Mouse (Mus musculus) hindbrain, embryonic 11.5 days (tissue): ENCODE data around the gene Mad2l2. TPM values are rescaled to one million over a fixed set of nuclear protein-coding genes. Genes with fewer than 3 reads are reported as not detected.

Experiments
- ATAC-seq: fragments of 200-750 bp; cut with Nextera tagmentation; 2 replicates; pipeline ENCODE4 v1.8.0; 2017; ENCODE audit warnings: mild to moderate bottlenecking, moderate TSS enrichment, moderate library complexity; ENCODE audit not compliant: low FRiP score
- DNase-seq: peaks from one replicate; pipeline ENCODE4 v3.0.0-alpha.2; 2015; ENCODE audit warnings: low spot score
- H3K27ac ChIP-seq: fragments of 300-500 bp; sonication (generic); 2 replicates; pipeline ENCODE4 v1.5.1; 2014; ENCODE audit warnings: mild to moderate bottlenecking, low read depth, low read length
- H3K27me3 ChIP-seq: fragments of 300-500 bp; sonication (generic); 2 replicates; pipeline ENCODE4 v1.6.1; 2014; ENCODE audit warnings: mild to moderate bottlenecking, low read length, moderate library complexity, mixed read lengths; ENCODE audit not compliant: control insufficient read depth, insufficient read depth
- H3K36me3 ChIP-seq: fragments of 300-500 bp; sonication (generic); 2 replicates; pipeline ENCODE4 v1.6.1; 2014; ENCODE audit warnings: mild to moderate bottlenecking, low read length, moderate library complexity, mixed read lengths; ENCODE audit not compliant: control insufficient read depth, insufficient read depth
- H3K4me1 ChIP-seq: fragments of 300-500 bp; sonication (generic); replicated peaks from 2 replicates; pipeline ENCODE4 v1.6.1; 2014; ENCODE audit warnings: low read length, mixed read lengths; ENCODE audit not compliant: control insufficient read depth, insufficient read depth
- H3K4me2 ChIP-seq: fragments of 300-500 bp; sonication (generic); replicated peaks from 2 replicates; pipeline ENCODE4 v1.6.1; 2014; ENCODE audit warnings: mild to moderate bottlenecking, low read depth, low read length
- H3K4me3 ChIP-seq: fragments of 300-500 bp; sonication (generic); 2 replicates; pipeline ENCODE4 v1.5.1; 2014; ENCODE audit warnings: low read depth, low read length
- H3K9ac ChIP-seq: fragments of 300-500 bp; sonication (generic); 2 replicates; pipeline ENCODE4 v1.6.1; 2014; ENCODE audit warnings: low read depth, low read length
- H3K9me3 ChIP-seq: fragments of 300-500 bp; sonication (generic); 2 replicates; pipeline ENCODE4 v1.6.1; 2016; ENCODE audit warnings: low read length; ENCODE audit not compliant: control insufficient read depth
- whole genome bisulfite sequencing: fragments of 180-500 bp; shearing (Covaris S2); extraction: QIAGEN DNeasy Blood & Tissue Kit; methylation state at CpG from one replicate; pipeline ENCODE4 v1.1.7; 2014; 5-methylcytosine and 5-hydroxymethylcytosine counted together
- polyA plus RNA-seq: library from polyadenylated mRNA; unstranded; fragments of >200 nt; fragmentation: Nextera tagmentation; extraction: Ambion mirVana; gene quantifications from 2 replicates; pipeline ENCODE4 v1.2.1, GENCODE M21; 2014

Mad2l2 gene
- polyA plus RNA-seq, 1 experiment from 2014 or later = 88.2 TPM

DNA sequence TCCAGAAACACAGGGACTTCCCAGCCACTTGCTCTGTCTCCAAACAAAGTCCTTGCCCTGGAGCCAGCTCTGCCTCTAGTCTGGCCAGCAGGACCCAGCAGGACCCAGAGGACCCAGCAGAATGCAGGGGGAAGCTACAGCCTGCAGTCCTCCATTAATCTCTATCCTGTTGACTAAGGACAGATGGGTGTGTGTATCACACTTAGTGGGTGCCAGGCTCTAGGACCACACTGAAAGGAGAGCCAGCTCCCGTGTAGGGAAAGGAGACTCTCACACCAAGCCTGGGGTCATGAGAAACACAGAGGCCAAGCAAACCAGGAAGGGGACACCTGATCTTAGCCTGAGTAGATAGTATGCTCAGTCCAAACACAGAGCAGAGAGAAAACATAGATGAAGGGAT, 1.9 kb upstream of the Mad2l2 start:
- 50% methylated on average over 1 of the region's 1 CpGs for WGBS
- peak overlapping the region; percentile 88 for H3K4me2 ChIP-seq
- peak overlapping the region; percentile 21; the same call in 1 of the 2 replicates for H3K9ac ChIP-seq
- no peaks in the 10 kb centered on the region; the same call in 1 of the 2 replicates for H3K27me3 ChIP-seq
- peak overlapping the region; percentile 70 for H3K4me3 ChIP-seq
- H3K27ac ChIP-seq = peak overlapping the region; percentile 99; the same call in 1 of the 2 replicates
- peaks cover 3% of the 10 kb centered on the region; the same call in 1 of the 2 replicates for H3K4me1 ChIP-seq
- no peaks in the 10 kb centered on the region for H3K9me3 ChIP-seq
- H3K36me3 ChIP-seq = no peaks in the 10 kb centered on the region
- no peak for ATAC-seq
- no peak for DNase-seq

DNA sequence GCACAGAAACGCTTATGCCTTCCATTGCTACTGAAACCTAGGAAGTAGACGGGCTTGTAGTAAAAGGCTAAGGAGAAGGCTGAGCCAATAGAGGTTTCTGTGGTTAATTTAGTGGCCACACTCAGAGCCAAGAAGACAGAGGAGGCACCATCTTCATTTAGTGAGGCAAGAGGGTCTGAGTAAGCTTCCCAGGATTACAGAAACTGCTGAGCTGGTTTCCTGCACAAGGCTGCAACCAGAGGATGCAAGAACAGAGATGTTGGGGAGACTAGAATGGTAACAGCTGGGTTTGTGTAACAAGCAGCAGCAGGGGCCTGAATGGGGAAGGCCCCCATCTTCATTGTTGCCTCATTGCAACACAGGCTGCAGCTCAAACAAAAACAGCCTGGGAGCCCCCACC, 1.5 kb upstream of the Mad2l2 start:
- Histone ChIP-seq H3K27ac (peak overlapping the region; percentile 99; the same call in 1 of the 2 replicates), H3K4me1 (peaks cover 3% of the 10 kb centered on the region; the same call in 1 of the 2 replicates), H3K27me3 (no peaks in the 10 kb centered on the region; the same call in 1 of the 2 replicates), H3K4me3 (peak overlapping the region; percentile 70), H3K36me3 (no peaks in the 10 kb centered on the region), H3K4me2 (peak overlapping the region; percentile 88), H3K9me3 (no peaks in the 10 kb centered on the region), H3K9ac (peak overlapping the region; percentile 96)
- whole genome bisulfite sequencing = 77% methylated on average over 2 of the region's 2 CpGs
- DNase-seq (no peak), ATAC-seq (no peak)

- Histone ChIP-seq H3K9ac (peak within 1 kb of the TSS; percentile 96), H3K27me3 (no peaks in the 10 kb centered on the region; the same call in 1 of the 2 replicates), H3K4me3 (peak within 1 kb of the TSS; percentile 70), H3K27ac (peak within 1 kb of the TSS; percentile 99), H3K36me3 (no peaks in the 10 kb centered on the region), H3K4me2 (peak within 1 kb of the TSS; percentile 88), H3K9me3 (no peaks in the 10 kb centered on the region), H3K4me1 (peaks cover 3% of the 10 kb centered on the region; the same call in 1 of the 2 replicates)
- ATAC-seq = peak; percentile 87
- 0% methylated on average over 63 of the region's 87 CpGs for WGBS
- DNase-seq = peak; percentile 86
These were observed 603 bp downstream of the Mad2l2 start, which contains the start of gene Draxin for GRCm38 (mm10) chr4:148130561-148131413. Draxin (minus strand) TSS chr4:148130698.

DNA sequence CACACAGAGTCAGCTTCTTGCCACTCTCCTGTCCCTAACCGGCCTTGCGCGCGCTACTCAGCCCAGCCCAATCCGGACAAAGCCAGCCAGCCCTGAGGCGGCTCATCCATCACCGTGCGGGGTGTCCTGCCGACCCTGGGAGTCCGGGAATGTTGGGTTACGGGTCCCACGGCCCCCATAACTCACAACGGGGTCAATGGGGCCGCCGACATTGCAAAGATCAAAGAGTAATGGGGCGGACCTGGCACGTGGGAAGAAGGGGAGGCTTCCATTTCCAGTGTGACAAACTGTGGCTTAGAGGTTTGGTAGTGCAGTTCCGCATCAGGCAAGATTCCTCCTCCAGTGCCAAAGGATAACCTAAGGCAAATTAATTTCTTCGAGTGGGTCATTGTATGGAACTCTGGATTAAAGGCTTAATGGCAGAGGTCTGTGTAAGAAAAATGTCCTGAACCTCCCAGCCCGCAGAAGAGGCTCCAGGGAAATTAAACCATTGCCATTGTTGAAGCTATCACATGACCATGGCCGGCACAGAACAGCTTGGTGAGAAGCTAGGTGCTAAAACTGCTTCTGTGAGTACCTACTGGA, 1.4 kb downstream of the Mad2l2 start:
- peaks cover 3% of the 10 kb centered on the region; the same call in 1 of the 2 replicates for H3K4me1 ChIP-seq
- under 1% methylated on average over 21 of the region's 21 CpGs for WGBS
- no peaks in the 10 kb centered on the region; the same call in 1 of the 2 replicates for H3K27me3 ChIP-seq
- H3K36me3 ChIP-seq = no peaks in the 10 kb centered on the region
- DNase-seq = peak; percentile 78
- H3K4me3 ChIP-seq = peak overlapping the region; percentile 70
- no peaks in the 10 kb centered on the region for H3K9me3 ChIP-seq
- peak; percentile 75 for ATAC-seq
- H3K27ac ChIP-seq = peak overlapping the region; percentile 99
- peak overlapping the region; percentile 88 for H3K4me2 ChIP-seq
- peak overlapping the region; percentile 96 for H3K9ac ChIP-seq

DNA sequence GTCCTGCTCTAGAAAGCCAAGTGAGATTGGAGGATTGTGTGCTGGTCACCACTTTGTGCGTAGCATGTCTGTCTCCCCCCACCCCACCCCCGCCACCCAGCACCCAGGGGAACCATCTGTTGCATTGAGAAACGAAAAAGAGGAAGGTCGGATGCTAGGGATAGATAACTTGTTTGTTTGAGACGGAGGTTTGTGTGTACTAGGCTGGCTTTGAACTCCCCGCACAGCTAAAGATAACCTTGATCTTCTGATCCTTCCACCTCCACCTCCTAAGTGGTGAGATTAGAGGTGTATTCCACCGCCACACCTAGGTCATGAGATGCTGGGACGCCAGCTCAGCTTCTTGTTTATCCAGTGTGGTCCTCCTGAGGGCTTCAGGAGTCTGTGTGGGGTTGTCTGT, 4.8 kb downstream of the Mad2l2 start:
- Histone ChIP-seq H3K9me3 (no peaks in the 10 kb centered on the region), H3K4me1 (peaks cover 11% of the 10 kb centered on the region; the same call in 1 of the 2 replicates), H3K36me3 (no peaks in the 10 kb centered on the region), H3K9ac (no peak overlapping the region), H3K4me3 (no peak overlapping the region), H3K27me3 (peaks cover 7% of the 10 kb centered on the region; the same call in 1 of the 2 replicates), H3K27ac (no peak overlapping the region), H3K4me2 (no peak overlapping the region)
- ATAC-seq (no peak), DNase-seq (no peak)
- 79% methylated on average over 8 of the region's 8 CpGs for WGBS

GRCm38 (mm10) chr4:148137503-148137902, 7.3 kb downstream of the Mad2l2 start:
- Histone ChIP-seq H3K4me2 (no peak overlapping the region), H3K27me3 (peaks cover 7% of the 10 kb centered on the region; the same call in 1 of the 2 replicates), H3K27ac (peak overlapping the region; percentile 24; the same call in 1 of the 2 replicates), H3K9ac (no peak overlapping the region), H3K4me3 (no peak overlapping the region), H3K4me1 (peaks cover 7% of the 10 kb centered on the region; the same call in 1 of the 2 replicates), H3K9me3 (no peaks in the 10 kb centered on the region), H3K36me3 (no peaks in the 10 kb centered on the region)
- DNase-seq (no peak), ATAC-seq (no peak)
- 75% methylated on average over 8 of the region's 8 CpGs for WGBS

- H3K27ac ChIP-seq = peak overlapping the region; percentile 87
- WGBS = under 1% methylated on average over 10 of the region's 12 CpGs
These were observed 9.5 kb downstream of the Mad2l2 start for GRCm38 (mm10) chr4:148139767-148140097.

DNA sequence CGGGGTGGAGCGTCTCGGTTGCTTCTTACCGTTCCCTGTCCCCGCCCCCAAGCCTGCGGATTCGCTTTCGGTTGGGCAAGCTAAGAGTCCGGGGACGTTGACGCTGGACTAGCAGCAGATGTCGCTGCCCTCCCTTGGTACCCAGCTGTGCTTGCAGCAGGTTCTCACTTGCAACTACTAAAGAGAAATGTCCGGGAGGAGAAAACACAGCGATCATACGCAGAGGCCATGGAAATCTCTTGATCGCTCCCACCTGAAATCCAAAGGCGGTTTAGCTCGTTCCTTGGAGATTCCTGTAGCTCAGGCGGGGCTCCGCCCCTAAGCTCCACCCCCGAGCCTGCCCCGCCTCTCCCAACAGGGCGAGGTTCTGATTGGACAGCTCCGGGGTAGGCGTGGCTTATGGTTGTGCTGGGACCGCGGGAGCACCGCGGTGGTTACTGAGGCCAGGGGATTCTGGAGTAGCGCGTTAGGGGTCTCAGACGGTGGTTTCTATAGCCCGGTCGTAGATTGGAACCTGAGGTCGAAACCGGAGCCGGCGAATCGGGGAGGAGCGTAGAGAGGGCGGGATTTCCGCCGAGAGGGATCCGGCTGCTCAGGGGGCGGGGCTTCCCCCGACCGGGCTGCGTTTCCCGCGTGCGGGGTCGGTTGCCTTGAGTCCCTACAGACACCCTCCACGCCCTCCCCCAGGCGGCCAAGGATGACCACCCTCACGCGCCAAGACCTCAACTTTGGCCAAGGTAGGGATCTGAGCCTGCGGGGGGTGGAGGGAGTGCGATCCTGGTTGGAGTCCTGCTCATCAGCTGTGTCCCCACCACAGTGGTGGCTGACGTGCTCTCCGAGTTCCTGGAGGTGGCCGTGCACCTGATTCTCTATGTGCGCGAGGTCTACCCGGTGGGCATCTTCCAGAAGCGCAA, 10.2 kb downstream of the Mad2l2 start:
- DNase-seq (peak; percentile 96), ATAC-seq (peak; percentile 95)
- Histone ChIP-seq H3K4me3 (peak overlapping the region; percentile 56), H3K4me1 (peaks cover 7% of the 10 kb centered on the region; the same call in 1 of the 2 replicates), H3K9me3 (no peaks in the 10 kb centered on the region), H3K4me2 (peak overlapping the region; percentile 69), H3K9ac (peak overlapping the region; percentile 73), H3K27ac (peak overlapping the region; percentile 87), H3K36me3 (no peaks in the 10 kb centered on the region), H3K27me3 (peaks cover 7% of the 10 kb centered on the region; the same call in 1 of the 2 replicates)
- under 1% methylated on average over 65 of the region's 65 CpGs for WGBS

More at GRCm38 (mm10) chr4:148139767-148140097, 9.5 kb downstream of the Mad2l2 start:
- Histone ChIP-seq H3K4me1 (peaks cover 7% of the 10 kb centered on the region; the same call in 1 of the 2 replicates), H3K36me3 (no peaks in the 10 kb centered on the region), H3K9ac (peak overlapping the region; percentile 73; the same call in 1 of the 2 replicates), H3K27me3 (peaks cover 7% of the 10 kb centered on the region; the same call in 1 of the 2 replicates), H3K9me3 (no peaks in the 10 kb centered on the region), H3K4me2 (peak overlapping the region; percentile 69), H3K4me3 (peak overlapping the region; percentile 56)
- DNase-seq (no peak), ATAC-seq (peak; percentile 44; the same call in 1 of the 2 replicates)
